Comparison of ENCODE assay signal across 8 mouse cellular contexts in the genomic region with DNA sequence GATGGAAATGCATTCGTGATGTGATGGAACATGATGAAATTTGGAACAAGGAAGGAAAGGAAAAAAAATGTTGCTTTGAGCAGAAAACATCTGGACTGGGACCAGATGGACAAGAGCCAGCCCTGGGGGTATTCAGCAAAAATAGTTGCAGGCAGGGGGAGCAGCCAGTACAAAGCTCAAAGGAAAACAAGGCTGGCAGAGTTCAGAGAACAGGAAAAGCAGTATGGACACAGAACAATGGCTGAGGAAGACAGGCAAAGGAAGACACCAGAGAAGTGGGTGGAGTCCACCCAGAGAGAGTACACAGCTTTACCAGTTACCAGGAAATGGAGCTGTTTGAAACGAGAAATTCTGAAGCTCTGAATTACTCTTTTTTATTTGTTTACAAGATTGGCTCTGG. TPM values are rescaled to one million over a fixed set of nuclear protein-coding genes. Genes with fewer than 3 reads are reported as not detected.
DNase-seq lines count a peak whose midpoint lies in the region; ATAC-seq and TF ChIP-seq lines count a peak whose summit lies in the region.

No protein-coding gene starts in this region.

- 41% methylated on average over 2 of the region's 2 CpGs for WGBS in forebrain, embryonic 16.5 days

- H3K36me3 ChIP-seq in ES-E14 (ENCODE audit: control insufficient read depth, insufficient read depth, low read length, poor library complexity, severe bottlenecking): no peaks in the 10 kb centered on the region
- H3K36me3 ChIP-seq in forebrain, embryonic 16.5 days (ENCODE audit: control insufficient read depth, insufficient read depth): no peaks in the 10 kb centered on the region

- in situ Hi-C loops in ES-E14 (cut with MboI; ENCODE audit: low sequenced_read_pairs in 2 of 2, unreplicated experiment in 2 of 2): no loop called here

- ATAC-seq in forebrain, embryonic 16.5 days: no peak

- no peak overlapping the region for H3K9ac ChIP-seq in ES-E14 (ENCODE audit: insufficient read depth, low read depth, low read length, poor library complexity, severe bottlenecking)
- no peak overlapping the region for H3K9ac ChIP-seq in forebrain, embryonic 16.5 days (replicated peaks; ENCODE audit: low read depth, low read length)

- H3K27ac ChIP-seq in ES-E14 (ENCODE audit: insufficient read depth, low read depth, low read length, poor library complexity, severe bottlenecking): no peak overlapping the region
- no peak overlapping the region for H3K27ac ChIP-seq in forebrain, embryonic 16.5 days (ENCODE audit: low read length)

- DNase-seq in ES-E14 (ENCODE audit: low read depth, low spot score): peak; percentile 2
- DNase-seq in adrenal gland, adult (ENCODE audit: inconsistent age in 2 of 2, low spot score in 1 of 2): peak; percentile 51 to 68
- peak; percentile 69 for DNase-seq in gastrocnemius, postnatal 10 days
- DNase-seq in kidney, adult 11 months: peak; percentile 27
- peak; percentile 6 to 22 for DNase-seq in left cerebral cortex, adult 9 months (ENCODE audit: low spot score in 2 of 2)
- peak; percentile 53 for DNase-seq in ovary, postnatal 36 days (ENCODE audit: low spot score)
- no peak for DNase-seq in adipocyte (ENCODE audit: low spot score)

- no peaks in the 10 kb centered on the region for H3K9me3 ChIP-seq in ES-E14 (ENCODE audit: control insufficient read depth, insufficient read depth, low read depth, low read length)
- H3K9me3 ChIP-seq in forebrain, embryonic 16.5 days (ENCODE audit: control insufficient read depth, low read length): no peaks in the 10 kb centered on the region

- H3K4me2 ChIP-seq in forebrain, embryonic 16.5 days (ENCODE audit: low read length): no peak overlapping the region

- H3K27me3 ChIP-seq in forebrain, embryonic 16.5 days (replicated peaks; ENCODE audit: control insufficient read depth, insufficient read depth, low read length): no peaks in the 10 kb centered on the region

- no peak overlapping the region for H3K4me3 ChIP-seq in ES-E14 (ENCODE audit: insufficient read depth in 1 of 2, low read depth in 1 of 2, low read length in 2 of 2, poor library complexity in 1 of 2, severe bottlenecking in 1 of 2)
- no peak overlapping the region for H3K4me3 ChIP-seq in forebrain, embryonic 16.5 days (replicated peaks; ENCODE audit: low read length)

- no peaks in the 10 kb centered on the region for H3K4me1 ChIP-seq in ES-E14 (ENCODE audit: control insufficient read depth in 2 of 2, insufficient read depth in 2 of 2, low read length in 2 of 2, poor library complexity in 1 of 2)
- H3K4me1 ChIP-seq in forebrain, embryonic 16.5 days (replicated peaks; ENCODE audit: control insufficient read depth, insufficient read depth, low read length): no peaks in the 10 kb centered on the region

TF ChIP-seq in ES-E14, 5 proteins besides CTCF, POLR2A, EP300 and RAD21:
- TF ChIP-seq HCFC1 (IDR thresholded peaks at IDR 0.05; ENCODE audit: borderline replicate concordance, insufficient read depth, low read length) (no peak), ZNF384 (IDR thresholded peaks at IDR 0.05; ENCODE audit: low read depth, low read length) (no peak), CHD2 (IDR thresholded peaks at IDR 0.05; ENCODE audit: low read depth, low read length) (no peak), MAFK (IDR thresholded peaks at IDR 0.05; ENCODE audit: insufficient read depth, low read depth, low read length) (no peak), ZC3H11A (IDR thresholded peaks at IDR 0.05; ENCODE audit: borderline replicate concordance, low read depth, low read length) (no peak)
TF ChIP-seq in ES-E14: peak in this region for 0.

RNA-seq across cellular contexts. Expression of a gene that starts 40.8 kb away (rescaled TPM):
- 10.2 and 11.9 TPM in 2 replicates for total RNA-seq in ES-E14 (2012; rRNA removed)
- 10 to 100 TPM; 21.1 to 21.5 TPM for total RNA-seq in gastrocnemius, postnatal 10 days (2021)
- 21.1 and 28.3 TPM in 2 replicates for polyA plus RNA-seq in forebrain, embryonic 16.5 days (2015; fragmentation: Nextera tagmentation; extraction: Ambion mirVana)
